Mouse (Mus musculus) midbrain, embryonic 14.5 days (tissue): ENCODE data around the gene Rasgef1a. TPM values are rescaled to one million over a fixed set of nuclear protein-coding genes. Genes with fewer than 3 reads are reported as not detected.

Source experiments
- ATAC-seq: fragments of 200-750 bp; cut with Nextera tagmentation; 2 replicates; pipeline ENCODE4 v1.8.0; 2017; ENCODE audit warnings: moderate number of reproducible peaks, moderate library complexity; ENCODE audit not compliant: low FRiP score, low TSS enrichment
- DNase-seq: peaks from one replicate; pipeline ENCODE4 v3.0.0-alpha.2; 2015
- H3K27ac ChIP-seq: fragments of 300-500 bp; sonication (generic); replicated peaks from 2 replicates; pipeline ENCODE4 v1.5.1; 2014; ENCODE audit warnings: mild to moderate bottlenecking, low read depth, low read length, moderate library complexity
- H3K27me3 ChIP-seq: fragments of 300-500 bp; sonication (generic); 2 replicates; pipeline ENCODE4 v1.6.1; 2014; ENCODE audit warnings: low read length, control low read depth, mixed read lengths; ENCODE audit not compliant: control insufficient read depth, insufficient read depth
- H3K36me3 ChIP-seq: fragments of 300-500 bp; sonication (generic); 2 replicates; pipeline ENCODE4 v1.6.1; 2014; ENCODE audit warnings: low read length, control low read depth; ENCODE audit not compliant: control insufficient read depth, insufficient read depth
- H3K4me1 ChIP-seq: fragments of 300-500 bp; sonication (generic); 2 replicates; pipeline ENCODE4 v1.6.1; 2014; ENCODE audit warnings: mild to moderate bottlenecking, antibody characterized with exemption, low read length, control low read depth; ENCODE audit not compliant: control insufficient read depth, insufficient read depth
- H3K4me2 ChIP-seq: fragments of 300-500 bp; sonication (generic); 2 replicates; pipeline ENCODE4 v1.6.1; 2014; ENCODE audit warnings: mild to moderate bottlenecking, low read length, moderate library complexity
- H3K4me3 ChIP-seq: fragments of 300-500 bp; sonication (generic); replicated peaks from 2 replicates; pipeline ENCODE4 v1.5.1; 2014; ENCODE audit warnings: low read depth, low read length
- H3K9ac ChIP-seq: fragments of 300-500 bp; sonication (generic); replicated peaks from 2 replicates; pipeline ENCODE4 v1.6.1; 2014; ENCODE audit warnings: mild to moderate bottlenecking, low read length, moderate library complexity
- H3K9me3 ChIP-seq: fragments of 300-500 bp; sonication (generic); 2 replicates; pipeline ENCODE4 v1.6.1; 2016; ENCODE audit warnings: low read length, control low read depth, mixed read lengths; ENCODE audit not compliant: control insufficient read depth
- WGBS: fragments of 180-500 bp; shearing (Covaris S2); extraction: QIAGEN DNeasy Blood & Tissue Kit; methylation state at CpG from one replicate; pipeline ENCODE4 v1.1.7; 2014; 5-methylcytosine and 5-hydroxymethylcytosine counted together
- polyA plus RNA-seq: library from polyadenylated mRNA; unstranded; fragments of >200 nt; fragmentation: Nextera tagmentation; extraction: Ambion mirVana; gene quantifications from 2 replicates; pipeline ENCODE4 v1.2.1, GENCODE M21; 2014

Rasgef1a gene
- polyA plus RNA-seq, 1 experiment from 2014 or later: 2.1 TPM

GRCm38 (mm10) chr6:118111810-118112209 is 100.6 kb downstream of the Rasgef1a start:
- no peaks in the 10 kb centered on the region for H3K27me3 ChIP-seq
- no peaks in the 10 kb centered on the region for H3K4me1 ChIP-seq
- H3K4me3 ChIP-seq: no peak overlapping the region
- H3K36me3 ChIP-seq: peaks cover 9% of the 10 kb centered on the region; the same call in 1 of the 2 replicates
- ATAC-seq: no peak
- H3K9me3 ChIP-seq: no peaks in the 10 kb centered on the region
- H3K4me2 ChIP-seq: no peak overlapping the region
- H3K27ac ChIP-seq: no peak overlapping the region
- 79% methylated on average over 1 of the region's 1 CpGs for WGBS
- peak; percentile 10 for DNase-seq
- no peak overlapping the region for H3K9ac ChIP-seq

GRCm38 (mm10) chr6:118122767-118123166 is 111.5 kb downstream of the Rasgef1a start:
- DNase-seq (no peak), ATAC-seq (no peak)
- Histone ChIP-seq H3K9ac (no peak overlapping the region), H3K9me3 (no peaks in the 10 kb centered on the region), H3K4me2 (no peak overlapping the region), H3K27ac (no peak overlapping the region), H3K4me1 (no peaks in the 10 kb centered on the region), H3K4me3 (no peak overlapping the region), H3K36me3 (peaks cover 20% of the 10 kb centered on the region), H3K27me3 (no peaks in the 10 kb centered on the region)
- WGBS: 93% methylated on average over 1 of the region's 1 CpGs

- Histone ChIP-seq H3K4me1 (no peaks in the 10 kb centered on the region), H3K4me3 (no peak overlapping the region), H3K27ac (no peak overlapping the region), H3K27me3 (no peaks in the 10 kb centered on the region), H3K9me3 (no peaks in the 10 kb centered on the region), H3K36me3 (peaks cover 20% of the 10 kb centered on the region), H3K9ac (no peak overlapping the region), H3K4me2 (no peak overlapping the region)
- ATAC-seq: no peak
- no peak for DNase-seq
Observed at GRCm38 (mm10) chr6:118126577-118126976, 115.3 kb downstream of the Rasgef1a start.

GRCm38 (mm10) chr6:118127198-118127597 is 116.0 kb downstream of the Rasgef1a start:
- WGBS: 86% methylated on average over 7 of the region's 7 CpGs
- no peaks in the 10 kb centered on the region for H3K27me3 ChIP-seq
- DNase-seq (no peak), ATAC-seq (no peak)
- H3K4me3 ChIP-seq: no peak overlapping the region
- peaks cover 20% of the 10 kb centered on the region for H3K36me3 ChIP-seq
- no peak overlapping the region for H3K27ac ChIP-seq
- H3K4me1 ChIP-seq: no peaks in the 10 kb centered on the region
- no peak overlapping the region for H3K9ac ChIP-seq
- no peak overlapping the region for H3K4me2 ChIP-seq
- H3K9me3 ChIP-seq: no peaks in the 10 kb centered on the region

- Histone ChIP-seq H3K27ac (no peak overlapping the region), H3K36me3 (peaks cover 14% of the 10 kb centered on the region), H3K4me1 (no peaks in the 10 kb centered on the region), H3K4me3 (no peak overlapping the region), H3K9me3 (no peaks in the 10 kb centered on the region), H3K4me2 (no peak overlapping the region), H3K9ac (no peak overlapping the region), H3K27me3 (no peaks in the 10 kb centered on the region)
- DNase-seq: no peak
- 91% methylated on average over 6 of the region's 6 CpGs for WGBS
- ATAC-seq: no peak
Observed at GRCm38 (mm10) chr6:118127827-118128487, 116.7 kb downstream of the Rasgef1a start.

GRCm38 (mm10) chr6:118130022-118130421 is 118.8 kb downstream of the Rasgef1a start:
- Histone ChIP-seq H3K4me2 (no peak overlapping the region), H3K27me3 (no peaks in the 10 kb centered on the region), H3K9me3 (no peaks in the 10 kb centered on the region), H3K4me3 (no peak overlapping the region), H3K27ac (no peak overlapping the region), H3K4me1 (no peaks in the 10 kb centered on the region), H3K36me3 (peaks cover 3% of the 10 kb centered on the region; the same call in 1 of the 2 replicates), H3K9ac (no peak overlapping the region)
- ATAC-seq: no peak
- no peak for DNase-seq
- 86% methylated on average over 2 of the region's 2 CpGs for WGBS

GRCm38 (mm10) chr6:118134461-118134860 is 123.2 kb downstream of the Rasgef1a start:
- DNase-seq (no peak), ATAC-seq (no peak)
- 91% methylated on average over 1 of the region's 1 CpGs for WGBS
- no peak overlapping the region for H3K27ac ChIP-seq
- H3K36me3 ChIP-seq: no peaks in the 10 kb centered on the region
- H3K4me1 ChIP-seq: 0 out of 2 replicates have a peak, but pooled peaks cover 3% of the 10 kb centered on the region
- H3K9ac ChIP-seq: no peak overlapping the region
- no peak overlapping the region for H3K4me3 ChIP-seq
- H3K27me3 ChIP-seq: no peaks in the 10 kb centered on the region
- H3K4me2 ChIP-seq: no peak overlapping the region
- H3K9me3 ChIP-seq: no peaks in the 10 kb centered on the region

GRCm38 (mm10) chr6:118137148-118137547 is 125.9 kb downstream of the Rasgef1a start:
- 80% methylated on average over 2 of the region's 2 CpGs for WGBS
- Histone ChIP-seq H3K9me3 (no peaks in the 10 kb centered on the region), H3K4me3 (no peak overlapping the region), H3K36me3 (no peaks in the 10 kb centered on the region), H3K9ac (no peak overlapping the region), H3K27me3 (no peaks in the 10 kb centered on the region), H3K27ac (no peak overlapping the region), H3K4me1 (0 out of 2 replicates have a peak, but pooled peaks cover 3% of the 10 kb centered on the region), H3K4me2 (no peak overlapping the region)
- ATAC-seq: no peak
- no peak for DNase-seq
